Mouse (Mus musculus): Measurements from ENCODE around the gene Olfr523.

The Olfr523 gene

DNA sequence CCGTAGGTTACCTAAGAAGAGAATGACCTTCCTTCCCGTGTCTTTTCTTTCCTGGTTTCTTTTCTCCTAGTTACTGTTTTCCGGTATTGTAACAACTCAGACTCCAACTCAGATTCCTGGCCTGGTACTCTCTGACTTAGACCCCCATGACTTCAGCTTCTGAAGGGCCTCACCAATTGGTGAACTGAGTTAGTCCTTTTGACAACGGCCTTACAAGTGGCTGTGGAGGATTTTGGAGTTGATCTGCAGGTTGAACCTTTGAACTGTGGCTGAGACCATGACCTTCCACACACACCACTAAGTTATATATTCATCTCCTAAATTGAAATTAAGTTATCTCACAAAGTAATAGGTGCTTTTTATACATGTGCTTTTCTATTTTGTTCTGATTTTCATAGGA is 11.2 kb downstream of the Olfr523 start:
- DNase-seq, result no peak

DNA sequence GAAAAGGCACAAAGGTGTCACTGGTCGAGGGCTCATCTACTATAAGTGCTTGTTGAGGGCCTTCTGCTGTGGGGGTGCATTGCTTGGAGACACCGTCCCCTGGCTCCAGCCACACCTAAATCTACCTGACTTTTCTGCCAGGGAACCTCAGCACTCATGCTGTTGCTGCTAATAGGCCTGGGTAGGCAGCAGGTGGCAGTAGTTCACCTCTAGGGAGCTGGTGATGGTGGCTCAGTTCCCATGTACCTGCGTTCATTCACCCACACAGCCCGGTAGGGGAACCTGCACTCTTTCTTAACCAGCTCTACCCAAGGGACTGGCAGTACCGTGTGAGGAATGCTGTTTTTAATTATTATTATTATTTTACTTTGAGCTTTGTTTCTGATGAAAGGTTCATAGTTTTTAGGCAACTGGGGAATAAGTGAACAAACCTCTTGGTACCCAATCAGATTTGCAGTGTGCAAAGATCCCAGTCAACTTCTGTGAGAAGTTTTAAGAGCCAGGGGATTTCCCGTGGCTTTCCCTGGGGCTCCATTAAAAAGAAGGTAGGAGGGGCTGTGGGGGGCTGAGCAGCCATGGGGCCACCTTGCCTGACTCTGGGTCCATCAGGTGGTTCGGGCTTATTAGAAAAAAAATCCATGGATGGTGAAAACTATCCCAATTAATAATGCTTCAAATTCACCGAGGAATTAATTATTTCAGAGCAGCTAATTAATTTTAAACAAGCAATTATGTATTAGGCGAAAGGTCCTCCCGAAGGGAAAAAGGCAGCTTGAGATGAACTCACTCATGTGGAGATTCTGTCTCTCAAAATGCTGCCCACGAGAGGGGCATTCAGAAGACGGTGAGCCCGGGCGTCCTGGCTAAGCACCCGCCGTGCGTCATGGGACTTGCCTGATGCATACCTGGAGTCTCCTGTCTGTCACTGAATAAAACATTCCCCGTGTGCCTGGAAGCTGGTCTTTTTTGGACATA is 13.9 kb downstream of the Olfr523 start:
- peak; percentile 7 for DNase-seq

DNA sequence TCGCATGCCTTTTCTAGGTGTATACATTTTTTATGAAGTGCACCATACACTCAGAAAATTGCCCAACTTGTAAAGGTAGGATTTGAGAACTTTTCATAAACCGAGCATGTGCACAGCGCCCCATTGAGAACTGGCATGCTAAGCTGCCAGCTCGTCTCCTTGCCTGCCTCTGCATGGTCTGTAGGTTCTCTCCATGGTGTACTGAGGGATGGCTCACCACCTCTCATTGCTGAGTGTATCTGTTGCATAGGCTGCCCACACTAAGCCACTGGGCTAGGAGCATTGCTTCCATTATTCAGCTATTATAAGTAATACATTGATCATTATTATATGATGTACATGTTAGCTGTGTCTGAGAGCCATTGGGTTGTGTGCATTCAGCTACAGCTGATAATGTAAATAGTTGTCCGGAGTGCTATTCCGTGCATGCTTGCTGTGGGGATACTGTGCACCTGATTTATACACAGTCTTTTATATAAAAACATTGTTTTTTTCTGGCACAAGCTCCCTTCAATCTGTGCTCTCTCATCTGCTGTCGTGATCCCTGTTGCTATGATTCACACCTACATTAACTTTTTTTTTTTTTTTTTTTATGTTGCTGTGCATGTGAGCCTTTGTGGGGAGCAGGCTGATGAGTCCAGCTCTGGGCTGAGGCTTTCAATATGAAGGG is 14.8 kb downstream of the Olfr523 start:
- DNase-seq, result no peak

GRCm38 (mm10) chr7:140188391-140189328 is 15.6 kb downstream of the Olfr523 start:
- peak; percentile 14 for DNase-seq

- DNase-seq, result no peak
Measured at GRCm38 (mm10) chr7:140190435-140190834, 17.4 kb downstream of the Olfr523 start.

GRCm38 (mm10) chr7:140192445-140192844 is 19.4 kb downstream of the Olfr523 start:
- no peak for DNase-seq

DNA sequence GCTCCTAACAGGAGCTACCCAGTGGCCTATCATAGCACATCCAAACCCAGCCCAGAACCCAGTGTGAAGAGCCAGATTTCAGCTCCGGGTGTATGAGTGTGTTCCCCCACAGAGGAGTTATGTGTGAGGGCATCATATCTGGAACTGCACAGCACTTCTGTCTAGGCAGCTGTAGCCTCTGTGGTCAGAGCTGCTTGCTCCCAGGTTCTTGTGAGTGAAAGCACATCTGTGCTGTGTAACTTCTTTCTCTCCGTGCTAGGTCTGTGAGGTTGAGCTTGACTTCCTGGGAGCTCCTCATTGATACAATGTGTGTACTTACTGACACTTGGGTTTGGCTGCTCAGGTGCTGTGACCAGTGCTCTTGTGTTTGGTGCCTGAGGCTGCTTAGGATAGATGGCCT is 19.8 kb downstream of the Olfr523 start:
- DNase-seq, result no peak

DNA sequence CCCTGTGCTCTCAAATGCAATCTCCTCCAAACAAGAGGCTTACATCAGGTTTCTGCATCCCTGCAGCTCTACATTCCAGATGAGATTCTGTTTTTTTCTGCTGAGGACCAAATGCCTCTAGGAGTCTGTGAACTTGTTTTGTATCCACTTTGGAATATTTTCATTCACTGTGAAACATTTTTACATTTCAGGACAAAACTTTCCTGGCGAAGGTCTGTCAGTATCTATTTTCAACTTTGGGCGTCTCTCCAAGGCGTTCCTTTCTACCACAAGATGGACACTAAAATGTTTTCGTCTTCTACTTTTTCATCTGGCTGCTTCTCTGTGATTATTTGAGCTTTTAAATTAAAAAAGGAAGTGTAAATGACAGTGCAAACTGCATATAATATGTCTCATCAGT is 21.0 kb downstream of the Olfr523 start:
- DNase-seq, result no peak

- DNase-seq, result no peak
Measured at GRCm38 (mm10) chr7:140196002-140196401, 23.0 kb downstream of the Olfr523 start.

GRCm38 (mm10) chr7:140201090-140201489 is 28.1 kb downstream of the Olfr523 start:
- no peak for DNase-seq

DNA sequence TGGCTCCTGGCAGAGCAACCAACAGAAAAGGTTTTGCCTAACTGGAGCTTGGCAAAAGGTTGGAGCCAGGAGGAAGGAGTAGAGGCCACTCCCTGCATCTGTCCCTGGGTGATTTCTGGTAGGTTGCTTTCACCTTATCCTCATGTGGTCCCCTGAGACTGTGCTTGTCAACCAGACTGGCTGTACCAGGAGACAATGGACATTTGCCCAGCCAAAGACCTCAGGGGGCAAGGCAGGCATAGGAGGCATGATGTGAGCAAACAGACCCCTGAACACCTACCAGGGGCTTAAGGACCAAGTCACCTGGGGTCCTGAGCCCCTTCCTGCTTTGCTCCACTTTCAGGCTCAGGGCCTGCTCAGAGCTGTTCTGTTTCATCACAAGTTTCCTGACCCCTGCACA is 32.8 kb downstream of the Olfr523 start, which contains the start of gene Olfr524:
Gene Olfr524, minus strand, starts transcription at position 101 of the 400 bp plus-strand sequence.
- DNase-seq, result no peak

- no peak for DNase-seq
Measured at GRCm38 (mm10) chr7:140206904-140207303, 33.9 kb downstream of the Olfr523 start.

DNA sequence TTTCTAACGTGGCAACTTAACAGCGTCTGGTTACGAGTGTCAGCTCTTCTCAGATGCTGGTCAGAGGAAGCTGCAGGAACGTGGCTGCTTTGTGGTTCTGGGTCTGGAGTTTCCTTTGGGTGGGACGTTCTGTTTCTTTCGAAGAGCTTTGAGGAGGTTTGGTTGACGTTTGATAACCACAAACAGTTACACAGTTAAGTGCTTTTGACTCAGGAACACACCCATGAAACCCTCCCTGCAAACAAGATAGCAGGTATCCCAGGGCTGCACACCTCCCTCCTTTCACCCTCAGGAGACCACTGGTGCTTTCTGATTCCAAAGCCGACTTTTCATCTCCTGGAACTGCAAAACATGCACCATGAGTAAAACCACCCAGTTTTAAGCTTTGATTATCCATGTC is 35.1 kb downstream of the Olfr523 start:
- peak; percentile 1 for DNase-seq

DNA sequence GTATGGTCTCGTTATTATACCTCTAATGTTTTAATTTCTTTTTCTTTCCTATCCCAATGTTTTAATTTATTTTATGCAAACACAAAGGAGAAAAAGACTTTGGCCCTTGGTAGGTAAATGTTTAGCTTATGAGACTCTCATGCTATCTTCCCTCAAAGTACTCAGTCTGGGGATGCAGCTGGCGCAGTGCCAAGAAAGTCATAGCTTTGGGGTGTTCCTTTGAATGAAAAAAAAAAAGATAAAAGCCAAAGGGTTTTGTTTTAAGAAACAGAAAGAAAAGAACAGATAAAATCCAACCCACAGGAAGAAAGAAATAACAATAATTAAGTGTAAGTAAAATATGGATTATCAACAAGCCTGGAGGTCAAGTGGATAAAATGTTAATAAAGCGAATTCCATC is 35.7 kb downstream of the Olfr523 start:
- DNase-seq, result no peak

DNA sequence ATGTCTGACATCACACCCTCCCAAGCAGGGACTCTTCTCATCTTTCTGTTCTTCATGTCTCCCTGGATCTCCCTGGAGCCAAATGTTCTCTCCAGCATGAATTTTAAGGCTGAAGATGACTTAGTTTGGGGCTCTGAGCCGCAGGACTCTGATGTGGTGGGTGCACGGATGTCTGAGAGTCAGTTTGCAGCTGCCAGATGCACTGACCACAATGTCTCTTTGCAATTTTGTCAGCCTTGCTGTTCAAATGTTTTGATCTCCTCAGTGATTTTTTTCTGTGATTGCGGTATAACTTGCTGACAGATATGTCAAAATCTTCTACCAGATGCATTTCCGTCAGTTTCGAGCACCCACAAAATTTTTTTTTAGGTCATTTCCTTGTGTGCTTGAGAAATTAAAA is 40.8 kb downstream of the Olfr523 start:
- DNase-seq, result no peak

DNA sequence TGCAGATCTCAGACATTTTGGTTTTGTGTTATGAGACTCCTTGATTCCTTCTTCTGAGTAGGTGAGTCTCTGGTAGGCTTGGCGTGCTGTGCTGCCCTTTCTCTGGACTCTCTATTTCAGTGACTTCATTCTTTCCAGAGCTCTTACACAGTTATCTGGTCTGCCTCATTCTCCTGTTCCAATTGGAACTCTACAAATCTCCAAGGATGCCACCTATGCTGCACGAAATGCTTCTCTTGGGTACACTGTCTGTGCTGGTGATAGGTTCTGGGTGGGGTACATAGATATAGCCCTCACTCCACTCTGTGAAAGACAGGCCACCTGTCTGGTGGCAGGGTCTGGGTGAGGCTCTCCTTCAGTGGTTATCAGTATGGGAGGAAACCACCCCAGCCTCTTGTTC is 45.0 kb downstream of the Olfr523 start, which contains the start of gene Cd163l1:
Gene Cd163l1, plus strand, starts transcription at position 301 of the 400 bp plus-strand sequence.
- no peak for DNase-seq

DNA sequence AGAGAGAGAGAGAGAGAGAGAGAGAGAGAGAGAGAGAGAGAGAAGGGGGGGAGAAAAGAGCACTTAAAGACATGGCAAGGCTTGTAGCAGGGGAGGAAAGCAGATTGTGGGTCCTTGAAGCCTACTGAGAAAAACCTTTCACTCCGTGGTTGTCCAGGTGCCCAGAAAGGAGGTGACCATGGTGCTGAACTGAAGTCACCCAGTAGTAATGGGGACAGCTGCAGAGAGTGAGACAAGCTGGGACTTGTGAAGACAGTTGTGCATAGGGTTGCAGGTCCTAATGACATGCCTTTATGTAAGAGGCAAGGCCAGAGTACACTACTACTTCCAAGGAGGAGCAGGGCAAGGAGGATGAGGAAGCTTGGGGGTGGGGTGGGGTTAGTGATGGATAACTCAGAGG is 46.3 kb downstream of the Olfr523 start:
- no peak for DNase-seq

- DNase-seq, result no peak
Measured at GRCm38 (mm10) chr7:140220375-140220774, 47.4 kb downstream of the Olfr523 start.

DNA sequence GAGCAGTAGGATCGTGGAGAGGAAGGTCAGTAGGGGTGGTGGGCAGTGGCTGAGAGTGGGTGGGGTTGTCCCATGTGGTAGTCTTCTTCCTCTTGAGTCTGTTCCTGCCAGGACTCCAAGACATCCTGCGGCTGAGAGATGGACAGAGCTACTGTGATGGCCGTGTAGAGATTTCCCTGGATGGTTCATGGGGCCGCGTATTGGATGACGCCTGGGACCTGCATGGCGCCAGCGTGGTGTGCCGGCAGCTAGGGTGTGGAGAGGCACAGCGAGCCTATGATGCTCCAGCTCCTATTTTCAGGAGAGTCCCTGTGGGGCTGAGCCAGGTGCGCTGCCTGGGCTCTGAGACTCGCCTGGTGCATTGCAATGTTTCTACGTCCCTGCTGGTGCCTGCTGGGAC is 51.2 kb downstream of the Olfr523 start:
- no peak for DNase-seq
